Mouse (Mus musculus): ENCODE data around the gene Abhd2. TPM values are rescaled to one million over a fixed set of nuclear protein-coding genes. Genes with fewer than 3 reads are reported as not detected.

Abhd2 gene
- polyA plus RNA-seq, 1 experiment, result 37.4 TPM

GRCm38 (mm10) chr7:79247408-79247807 lies 25.6 kb upstream of the Abhd2 start:
- no peak for TF ChIP-seq CTCF (IDR thresholded peaks at IDR 0.05; ENCODE audit: low read depth, low read length)
- no peak for TF ChIP-seq POLR2A (IDR thresholded peaks at IDR 0.05; ENCODE audit: insufficient read depth, low read length)
- TF ChIP-seq EP300 (IDR thresholded peaks at IDR 0.05; ENCODE audit: insufficient read depth, low read depth, low read length), result no peak
- no peak overlapping the region for H3K9ac ChIP-seq (ENCODE audit: low read depth, poor library complexity, severe bottlenecking)
- H3K4me1 ChIP-seq (ENCODE audit: control insufficient read depth, insufficient read depth, low read length), result no peaks in the 10 kb centered on the region
- no peaks in the 10 kb centered on the region for H3K27me3 ChIP-seq (ENCODE audit: control insufficient read depth, insufficient read depth, low read length, poor library complexity, severe bottlenecking)
- H3K4me3 ChIP-seq (ENCODE audit: low read depth, low read length), result no peak overlapping the region
- H3K27ac ChIP-seq (ENCODE audit: insufficient read depth, low read length), result no peak overlapping the region
- H3K9me3 ChIP-seq (replicated peaks; ENCODE audit: control insufficient read depth, insufficient read depth, low read length, poor library complexity, severe bottlenecking), result no peaks in the 10 kb centered on the region
- no peaks in the 10 kb centered on the region for H3K36me3 ChIP-seq (ENCODE audit: control insufficient read depth, insufficient read depth, low read length, poor library complexity, severe bottlenecking)

- Histone ChIP-seq H3K27ac (ENCODE audit: insufficient read depth, low read length) (no peak overlapping the region), H3K9ac (ENCODE audit: low read depth, poor library complexity, severe bottlenecking) (no peak overlapping the region), H3K4me1 (ENCODE audit: control insufficient read depth, insufficient read depth, low read length) (no peaks in the 10 kb centered on the region), H3K4me3 (ENCODE audit: low read depth, low read length) (no peak overlapping the region), H3K36me3 (ENCODE audit: control insufficient read depth, insufficient read depth, low read length, poor library complexity, severe bottlenecking) (no peaks in the 10 kb centered on the region), H3K9me3 (replicated peaks; ENCODE audit: control insufficient read depth, insufficient read depth, low read length, poor library complexity, severe bottlenecking) (no peaks in the 10 kb centered on the region), H3K27me3 (ENCODE audit: control insufficient read depth, insufficient read depth, low read length, poor library complexity, severe bottlenecking) (no peaks in the 10 kb centered on the region)
- TF ChIP-seq POLR2A (IDR thresholded peaks at IDR 0.05; ENCODE audit: insufficient read depth, low read length) (no peak), CTCF (IDR thresholded peaks at IDR 0.05; ENCODE audit: low read depth, low read length) (no peak), EP300 (IDR thresholded peaks at IDR 0.05; ENCODE audit: insufficient read depth, low read depth, low read length) (no peak)
Measured at GRCm38 (mm10) chr7:79247881-79248389, 25.1 kb upstream of the Abhd2 start.

GRCm38 (mm10) chr7:79249581-79249980 lies 23.4 kb upstream of the Abhd2 start:
- Histone ChIP-seq H3K9ac (ENCODE audit: low read depth, poor library complexity, severe bottlenecking) (no peak overlapping the region), H3K4me1 (ENCODE audit: control insufficient read depth, insufficient read depth, low read length) (no peaks in the 10 kb centered on the region), H3K27ac (ENCODE audit: insufficient read depth, low read length) (no peak overlapping the region), H3K27me3 (ENCODE audit: control insufficient read depth, insufficient read depth, low read length, poor library complexity, severe bottlenecking) (no peaks in the 10 kb centered on the region), H3K9me3 (replicated peaks; ENCODE audit: control insufficient read depth, insufficient read depth, low read length, poor library complexity, severe bottlenecking) (no peaks in the 10 kb centered on the region), H3K36me3 (ENCODE audit: control insufficient read depth, insufficient read depth, low read length, poor library complexity, severe bottlenecking) (no peaks in the 10 kb centered on the region), H3K4me3 (ENCODE audit: low read depth, low read length) (no peak overlapping the region)
- no peak for TF ChIP-seq POLR2A (IDR thresholded peaks at IDR 0.05; ENCODE audit: insufficient read depth, low read length)
- TF ChIP-seq CTCF (IDR thresholded peaks at IDR 0.05; ENCODE audit: low read depth, low read length), result no peak
- TF ChIP-seq EP300 (IDR thresholded peaks at IDR 0.05; ENCODE audit: insufficient read depth, low read depth, low read length), result no peak

- Histone ChIP-seq H3K27me3 (ENCODE audit: control insufficient read depth, insufficient read depth, low read length, poor library complexity, severe bottlenecking) (no peaks in the 10 kb centered on the region), H3K9me3 (replicated peaks; ENCODE audit: control insufficient read depth, insufficient read depth, low read length, poor library complexity, severe bottlenecking) (no peaks in the 10 kb centered on the region), H3K36me3 (ENCODE audit: control insufficient read depth, insufficient read depth, low read length, poor library complexity, severe bottlenecking) (no peaks in the 10 kb centered on the region), H3K9ac (ENCODE audit: low read depth, poor library complexity, severe bottlenecking) (no peak overlapping the region), H3K27ac (ENCODE audit: insufficient read depth, low read length) (no peak overlapping the region), H3K4me1 (ENCODE audit: control insufficient read depth, insufficient read depth, low read length) (no peaks in the 10 kb centered on the region), H3K4me3 (ENCODE audit: low read depth, low read length) (no peak overlapping the region)
- TF ChIP-seq EP300 (IDR thresholded peaks at IDR 0.05; ENCODE audit: insufficient read depth, low read depth, low read length) (no peak), CTCF (IDR thresholded peaks at IDR 0.05; ENCODE audit: low read depth, low read length) (no peak), POLR2A (IDR thresholded peaks at IDR 0.05; ENCODE audit: insufficient read depth, low read length) (no peak)
Measured at GRCm38 (mm10) chr7:79254248-79254888, 18.6 kb upstream of the Abhd2 start.

GRCm38 (mm10) chr7:79255350-79255749 lies 17.6 kb upstream of the Abhd2 start:
- no peaks in the 10 kb centered on the region for H3K9me3 ChIP-seq (replicated peaks; ENCODE audit: control insufficient read depth, insufficient read depth, low read length, poor library complexity, severe bottlenecking)
- no peak overlapping the region for H3K27ac ChIP-seq (ENCODE audit: insufficient read depth, low read length)

GRCm38 (mm10) chr7:79255752-79256151 lies 17.2 kb upstream of the Abhd2 start:
- Histone ChIP-seq H3K27ac (ENCODE audit: insufficient read depth, low read length) (no peak overlapping the region), H3K36me3 (ENCODE audit: control insufficient read depth, insufficient read depth, low read length, poor library complexity, severe bottlenecking) (no peaks in the 10 kb centered on the region), H3K4me1 (ENCODE audit: control insufficient read depth, insufficient read depth, low read length) (no peaks in the 10 kb centered on the region), H3K9ac (ENCODE audit: low read depth, poor library complexity, severe bottlenecking) (no peak overlapping the region), H3K27me3 (ENCODE audit: control insufficient read depth, insufficient read depth, low read length, poor library complexity, severe bottlenecking) (no peaks in the 10 kb centered on the region), H3K4me3 (ENCODE audit: low read depth, low read length) (no peak overlapping the region), H3K9me3 (replicated peaks; ENCODE audit: control insufficient read depth, insufficient read depth, low read length, poor library complexity, severe bottlenecking) (no peaks in the 10 kb centered on the region)
- no peak for TF ChIP-seq EP300 (IDR thresholded peaks at IDR 0.05; ENCODE audit: insufficient read depth, low read depth, low read length)
- peak; percentile 45 for TF ChIP-seq CTCF (IDR thresholded peaks at IDR 0.05; ENCODE audit: low read depth, low read length)
- no peak for TF ChIP-seq POLR2A (IDR thresholded peaks at IDR 0.05; ENCODE audit: insufficient read depth, low read length)

More at GRCm38 (mm10) chr7:79255350-79255749, 17.6 kb upstream of the Abhd2 start:
- Histone ChIP-seq H3K27me3 (ENCODE audit: control insufficient read depth, insufficient read depth, low read length, poor library complexity, severe bottlenecking) (no peaks in the 10 kb centered on the region), H3K4me3 (ENCODE audit: low read depth, low read length) (no peak overlapping the region), H3K36me3 (ENCODE audit: control insufficient read depth, insufficient read depth, low read length, poor library complexity, severe bottlenecking) (no peaks in the 10 kb centered on the region), H3K4me1 (ENCODE audit: control insufficient read depth, insufficient read depth, low read length) (no peaks in the 10 kb centered on the region), H3K9ac (ENCODE audit: low read depth, poor library complexity, severe bottlenecking) (no peak overlapping the region)
- TF ChIP-seq EP300 (IDR thresholded peaks at IDR 0.05; ENCODE audit: insufficient read depth, low read depth, low read length) (no peak), POLR2A (IDR thresholded peaks at IDR 0.05; ENCODE audit: insufficient read depth, low read length) (no peak), CTCF (IDR thresholded peaks at IDR 0.05; ENCODE audit: low read depth, low read length) (no peak)
